Mouse (Mus musculus): Measurements from ENCODE around the gene Gapdhs. TPM values are rescaled to one million over a fixed set of nuclear protein-coding genes. Genes with fewer than 3 reads are reported as not detected.
"Not testable (repeated sequence)": the region's sequence is repeated elsewhere in the genome, so short reads cannot be mapped to it uniquely, and the experiment has no call there.

The Gapdhs gene
- total RNA-seq, 2 experiments from 2014 or later, result not detected

GRCm38 (mm10) chr7:30747525-30748204 lies 4.2 kb upstream of the Gapdhs start:
- no peak for DNase-seq
- intact Hi-C loops (cut with DNase I), result no loop called here

- intact Hi-C loops (cut with DNase I), result no loop called here
- DNase-seq, result peak; percentile 32
These were observed 629 bp upstream of the Gapdhs start for GRCm38 (mm10) chr7:30744022-30744598.

- intact Hi-C loops (cut with DNase I); DNase-seq: not testable (repeated sequence)
These were observed 911 bp downstream of the Gapdhs start for GRCm38 (mm10) chr7:30742570-30742969.

GRCm38 (mm10) chr7:30736211-30736610 lies 7.3 kb downstream of the Gapdhs start:
- intact Hi-C loops (cut with DNase I), result no loop called here
- no peak for DNase-seq

GRCm38 (mm10) chr7:30730064-30730722 lies 13.3 kb downstream of the Gapdhs start:
- DNase-seq, result peak; percentile 26
- intact Hi-C loops (cut with DNase I), result not testable (repeated sequence)

- intact Hi-C loops (cut with DNase I), result no loop called here
- DNase-seq, result peak; percentile 97
These were observed 14.0 kb downstream of the Gapdhs start, which contains the start of gene Tmem147 for GRCm38 (mm10) chr7:30729396-30730063. Gene Tmem147, minus strand, starts transcription at chr7:30729540.

- DNase-seq, result no peak
- intact Hi-C loops (cut with DNase I), result no loop called here
These were observed 14.6 kb downstream of the Gapdhs start for GRCm38 (mm10) chr7:30728739-30729395.

DNA sequence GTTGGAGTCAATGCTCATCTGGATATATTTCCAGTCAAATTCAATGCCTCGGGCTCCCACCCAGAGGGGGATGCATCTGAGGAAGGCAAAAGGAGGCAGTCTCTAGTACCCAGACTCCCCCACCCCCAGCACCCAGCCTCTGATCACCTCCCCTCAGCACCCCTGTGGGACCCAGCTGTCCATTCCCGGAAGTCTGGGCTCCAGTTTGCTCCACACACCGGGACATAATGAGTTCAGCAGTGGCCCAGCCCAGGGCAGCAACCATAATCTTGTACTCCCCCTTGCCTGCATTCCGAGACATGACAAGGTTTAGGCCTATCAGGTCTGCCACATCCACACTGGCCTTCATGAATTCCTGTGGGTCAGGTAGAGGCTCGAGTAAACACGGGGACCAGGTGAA lies 15.3 kb downstream of the Gapdhs start:
- DNase-seq, result no peak
- intact Hi-C loops (cut with DNase I), result no loop called here

GRCm38 (mm10) chr7:30723274-30723953 lies 20.1 kb downstream of the Gapdhs start:
- no peak for DNase-seq
- intact Hi-C loops (cut with DNase I), result no loop called here

GRCm38 (mm10) chr7:30721286-30721685 lies 22.2 kb downstream of the Gapdhs start:
- intact Hi-C loops (cut with DNase I), result no loop called here
- peak; percentile 61 for DNase-seq

- no peak for DNase-seq
- intact Hi-C loops (cut with DNase I), result no loop called here
These were observed 23.8 kb downstream of the Gapdhs start for GRCm38 (mm10) chr7:30719669-30720068.

- no peak for DNase-seq
- intact Hi-C loops (cut with DNase I), result no loop called here
These were observed 25.8 kb downstream of the Gapdhs start for GRCm38 (mm10) chr7:30717716-30718046.

GRCm38 (mm10) chr7:30717006-30717715 lies 26.3 kb downstream of the Gapdhs start:
- intact Hi-C loops (cut with DNase I), result no loop called here

DNA sequence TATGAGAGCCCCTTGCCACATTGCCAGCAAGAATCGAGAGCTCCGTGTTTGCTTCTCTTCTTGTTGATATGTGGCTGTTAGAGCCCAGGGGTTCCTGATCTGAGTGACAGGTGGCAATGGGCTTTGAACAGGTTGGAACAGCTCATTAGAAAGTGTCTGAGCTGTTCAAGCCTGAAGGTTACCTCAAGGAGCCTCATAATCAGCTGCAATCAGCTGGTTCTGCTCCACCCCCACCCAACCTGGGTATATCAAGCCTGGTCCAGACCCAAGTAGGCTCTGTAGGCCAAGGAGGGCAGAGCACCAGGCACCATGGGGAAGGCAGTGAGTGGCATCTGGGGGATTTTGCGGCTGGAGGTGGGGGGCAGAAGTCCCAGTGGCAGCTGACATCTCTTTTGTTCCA lies 31.5 kb downstream of the Gapdhs start, which contains the start of gene Atp4a:
Gene Atp4a, plus strand, starts transcription at position 268 of the 400 bp plus-strand sequence.
- no peak for DNase-seq
- intact Hi-C loops (cut with DNase I), result no loop called here

More at GRCm38 (mm10) chr7:30717006-30717715, 26.3 kb downstream of the Gapdhs start:
- DNase-seq, result peak; percentile 82

DNA sequence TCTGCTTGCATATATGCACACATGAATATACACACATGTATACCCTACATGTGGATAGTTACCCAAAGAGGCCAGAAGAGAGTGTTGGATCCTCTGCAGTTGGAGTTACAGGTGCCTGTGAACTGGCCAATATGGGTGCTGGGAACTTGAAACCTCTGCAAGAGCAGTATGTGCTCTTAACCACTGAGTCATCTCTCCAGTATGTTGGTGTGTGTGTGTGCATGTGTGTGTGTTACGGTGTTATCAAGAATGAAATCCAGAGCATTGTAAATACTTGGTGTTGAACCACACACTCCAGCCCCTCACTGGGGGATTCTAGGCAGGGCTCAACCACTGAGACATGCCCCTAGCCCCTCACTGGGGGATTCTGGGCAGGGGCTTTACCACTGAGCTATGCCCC lies 36.0 kb downstream of the Gapdhs start:
- intact Hi-C loops (cut with DNase I), result no loop called here
- DNase-seq, result no peak

DNA sequence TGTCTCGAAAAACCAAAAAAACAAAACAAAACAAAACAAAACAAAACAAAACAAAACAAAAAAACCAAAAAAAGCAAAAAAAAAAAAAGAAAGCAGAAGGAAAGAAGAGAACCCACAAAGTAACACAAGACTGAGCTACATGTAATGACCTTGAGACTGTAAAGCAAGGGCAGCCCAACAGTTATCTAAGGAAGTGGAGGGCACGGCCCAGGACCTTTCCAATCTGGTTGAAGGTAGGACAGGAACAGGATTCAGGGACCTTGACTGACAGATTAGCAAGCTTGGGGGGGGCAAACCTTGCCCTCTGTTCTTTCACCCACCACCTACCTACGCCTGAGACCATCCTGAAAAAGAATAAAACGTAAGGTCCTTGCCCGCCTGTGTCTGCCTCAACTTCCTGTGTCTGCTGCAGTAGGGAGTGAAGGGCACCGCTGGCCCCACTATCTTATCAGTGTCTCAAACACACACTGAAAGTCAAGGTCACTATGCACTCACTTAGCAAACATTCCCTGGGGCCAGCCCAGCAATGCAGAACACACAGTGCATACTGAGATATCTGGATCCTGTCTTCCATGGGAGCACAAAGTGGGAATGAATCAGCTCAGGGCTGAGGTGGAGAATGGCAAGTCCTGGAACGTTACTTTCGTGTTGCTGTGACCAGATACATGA lies 37.1 kb downstream of the Gapdhs start:
- intact Hi-C loops (cut with DNase I), result no loop called here

GRCm38 (mm10) chr7:30698589-30698988 lies 44.9 kb downstream of the Gapdhs start, which contains the start of gene 2200002J24Rik:
Gene 2200002J24Rik, plus strand, starts transcription at chr7:30698926.
- peak; percentile 33 for DNase-seq
- intact Hi-C loops (cut with DNase I), result no loop called here

More for the DNA sequence above, 37.1 kb downstream of the Gapdhs start:
- no peak for DNase-seq

GRCm38 (mm10) chr7:30698101-30698500 lies 45.4 kb downstream of the Gapdhs start:
- no peak for DNase-seq
- intact Hi-C loops (cut with DNase I), result no loop called here

GRCm38 (mm10) chr7:30688325-30688724 lies 55.2 kb downstream of the Gapdhs start:
- DNase-seq, result no peak
- intact Hi-C loops (cut with DNase I), result no loop called here

Measured in left cerebral cortex, postnatal 4 days (tissue).